Mouse (Mus musculus): ENCODE data around the gene Ttc28. TPM values are rescaled to one million over a fixed set of nuclear protein-coding genes. Genes with fewer than 3 reads are reported as not detected.

The Ttc28 gene
- polyA plus RNA-seq, 1 experiment = 7.4 TPM

DNA sequence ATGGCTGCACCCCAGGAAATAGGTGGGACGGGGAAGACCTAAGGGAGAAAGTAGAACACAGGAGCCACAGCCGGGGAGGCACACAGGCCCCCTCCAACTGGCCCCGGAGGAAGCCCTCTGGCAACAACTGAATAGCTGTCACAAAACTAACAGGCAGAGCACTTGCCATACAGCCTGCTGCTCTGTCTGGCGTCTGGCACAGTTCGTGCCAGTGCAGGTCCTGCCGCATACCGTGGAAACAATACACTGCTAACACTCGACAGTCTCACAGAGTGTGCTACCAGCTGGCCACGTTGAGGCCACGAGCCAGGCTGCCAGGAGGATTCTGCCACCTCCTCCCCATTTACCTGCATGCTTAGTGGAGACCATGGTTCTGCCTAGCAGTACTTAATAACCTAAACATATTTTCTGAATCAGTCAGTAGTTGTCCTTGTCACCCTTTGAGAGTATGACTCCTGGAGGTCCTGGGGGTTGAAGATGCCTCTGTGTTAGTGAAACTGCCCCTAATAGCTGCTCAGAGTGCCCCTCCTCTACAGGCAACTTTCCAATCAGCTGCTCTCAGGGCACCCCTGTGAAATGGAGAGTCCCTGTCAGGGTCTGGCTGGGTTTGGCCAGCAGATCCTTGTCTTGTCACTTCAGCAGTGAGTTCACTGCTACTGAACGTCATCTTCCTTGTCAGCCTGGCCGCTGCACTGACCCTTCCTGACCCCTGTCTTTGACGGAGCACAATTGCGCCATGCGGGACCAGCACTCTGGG lies 390.8 kb downstream of the Ttc28 start:
- Histone ChIP-seq H3K4me1 (ENCODE audit: control insufficient read depth, insufficient read depth, low read length) (no peaks in the 10 kb centered on the region), H3K27ac (ENCODE audit: control insufficient read depth, insufficient read depth, low read depth, low read length, poor library complexity) (no peak overlapping the region), H3K4me3 (replicated peaks; ENCODE audit: control insufficient read depth, low read depth, low read length) (no peak overlapping the region)
- TF ChIP-seq POLR2A (IDR thresholded peaks at IDR 0.05; ENCODE audit: borderline replicate concordance, control insufficient read depth, low read depth, low read length) (no peak), CTCF (IDR thresholded peaks at IDR 0.05; ENCODE audit: control insufficient read depth, insufficient read depth, low read length) (no peak)
- WGBS = 81% methylated on average over 15 of the region's 15 CpGs

GRCm38 (mm10) chr5:111273589-111273988 lies 394.0 kb downstream of the Ttc28 start:
- TF ChIP-seq CTCF (IDR thresholded peaks at IDR 0.05; ENCODE audit: control insufficient read depth, insufficient read depth, low read length) = peak; percentile 79
- TF ChIP-seq POLR2A (IDR thresholded peaks at IDR 0.05; ENCODE audit: borderline replicate concordance, control insufficient read depth, low read depth, low read length) = no peak
- no peak overlapping the region for H3K4me3 ChIP-seq (replicated peaks; ENCODE audit: control insufficient read depth, low read depth, low read length)
- H3K27ac ChIP-seq (ENCODE audit: control insufficient read depth, insufficient read depth, low read depth, low read length, poor library complexity) = no peak overlapping the region
- H3K4me1 ChIP-seq (ENCODE audit: control insufficient read depth, insufficient read depth, low read length) = no peaks in the 10 kb centered on the region
- 35% methylated on average over 10 of the region's 10 CpGs for WGBS

DNA sequence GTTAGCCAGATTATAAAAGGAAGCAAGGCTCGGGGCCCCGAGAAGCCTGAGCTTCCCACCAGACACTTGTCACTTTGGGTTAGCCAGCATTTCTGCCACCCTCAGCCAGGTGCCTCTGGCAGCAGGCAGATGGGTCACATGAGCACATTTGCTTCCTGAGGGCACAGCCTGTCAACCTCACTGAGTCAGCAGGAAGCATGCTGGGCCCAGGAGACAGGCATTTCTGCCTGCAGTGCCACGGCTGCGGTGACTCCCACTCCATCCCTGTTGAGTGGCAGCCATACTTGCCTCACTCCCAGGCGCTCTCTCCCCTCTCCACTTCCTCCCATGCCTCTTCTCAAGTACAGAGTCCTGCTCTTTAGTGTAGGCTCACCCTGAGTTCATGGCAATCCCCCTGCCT lies 395.3 kb downstream of the Ttc28 start:
- no peak for TF ChIP-seq CTCF (IDR thresholded peaks at IDR 0.05; ENCODE audit: control insufficient read depth, insufficient read depth, low read length)
- TF ChIP-seq POLR2A (IDR thresholded peaks at IDR 0.05; ENCODE audit: borderline replicate concordance, control insufficient read depth, low read depth, low read length) = no peak
- WGBS = 8% methylated on average over 5 of the region's 5 CpGs
- H3K27ac ChIP-seq (ENCODE audit: control insufficient read depth, insufficient read depth, low read depth, low read length, poor library complexity) = no peak overlapping the region
- H3K4me1 ChIP-seq (ENCODE audit: control insufficient read depth, insufficient read depth, low read length) = no peaks in the 10 kb centered on the region
- no peak overlapping the region for H3K4me3 ChIP-seq (replicated peaks; ENCODE audit: control insufficient read depth, low read depth, low read length)

DNA sequence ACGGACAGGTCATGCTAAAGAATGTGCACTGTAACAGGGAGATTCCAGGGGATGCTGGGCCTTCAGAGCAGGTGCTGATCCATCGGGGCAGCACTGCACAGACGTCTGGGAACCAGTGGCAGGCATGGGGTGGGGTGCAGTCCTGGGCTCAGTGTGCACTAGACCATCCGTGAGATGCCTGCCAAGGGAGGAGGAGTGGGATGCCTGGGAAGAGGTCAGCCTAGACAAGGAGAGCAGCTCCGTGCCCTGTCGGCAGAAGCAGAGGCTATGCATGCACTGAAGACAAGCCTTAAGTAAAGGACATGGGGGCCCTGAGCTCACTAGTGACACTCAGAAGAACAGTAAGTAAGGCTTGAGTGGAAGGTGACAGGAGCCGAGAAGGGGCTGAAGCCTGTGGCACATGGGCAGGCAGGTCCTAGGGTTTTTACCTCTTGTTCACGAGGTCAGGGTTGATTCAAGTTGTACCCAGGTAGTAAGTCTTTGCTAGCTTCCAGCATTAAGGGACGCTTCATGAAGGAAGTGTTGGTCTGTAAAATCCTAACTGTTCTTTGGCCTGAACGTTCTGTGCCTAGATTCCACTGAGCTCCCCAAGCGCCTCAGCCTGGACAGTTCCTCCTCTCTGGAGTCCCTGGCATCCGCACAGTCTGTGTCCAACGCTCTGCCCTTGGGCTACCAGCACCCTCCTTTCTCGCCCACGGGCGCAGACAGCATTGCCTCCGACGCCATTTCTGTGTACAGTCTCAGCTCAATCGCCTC lies 405.0 kb downstream of the Ttc28 start:
- Histone ChIP-seq H3K27ac (ENCODE audit: control insufficient read depth, insufficient read depth, low read depth, low read length, poor library complexity) (no peak overlapping the region), H3K4me1 (ENCODE audit: control insufficient read depth, insufficient read depth, low read length) (no peaks in the 10 kb centered on the region), H3K4me3 (replicated peaks; ENCODE audit: control insufficient read depth, low read depth, low read length) (no peak overlapping the region)
- TF ChIP-seq CTCF (IDR thresholded peaks at IDR 0.05; ENCODE audit: control insufficient read depth, insufficient read depth, low read length) (no peak), POLR2A (IDR thresholded peaks at IDR 0.05; ENCODE audit: borderline replicate concordance, control insufficient read depth, low read depth, low read length) (no peak)
- WGBS = 85% methylated on average over 19 of the region's 19 CpGs

GRCm38 (mm10) chr5:111287571-111287970 lies 408.0 kb downstream of the Ttc28 start:
- Histone ChIP-seq H3K27ac (ENCODE audit: control insufficient read depth, insufficient read depth, low read depth, low read length, poor library complexity) (no peak overlapping the region), H3K4me1 (ENCODE audit: control insufficient read depth, insufficient read depth, low read length) (no peaks in the 10 kb centered on the region), H3K4me3 (replicated peaks; ENCODE audit: control insufficient read depth, low read depth, low read length) (no peak overlapping the region)
- TF ChIP-seq CTCF (IDR thresholded peaks at IDR 0.05; ENCODE audit: control insufficient read depth, insufficient read depth, low read length) (no peak), POLR2A (IDR thresholded peaks at IDR 0.05; ENCODE audit: borderline replicate concordance, control insufficient read depth, low read depth, low read length) (no peak)
- 68% methylated on average over 5 of the region's 5 CpGs for WGBS

GRCm38 (mm10) chr5:111288486-111288885 lies 408.9 kb downstream of the Ttc28 start:
- H3K4me3 ChIP-seq (replicated peaks; ENCODE audit: control insufficient read depth, low read depth, low read length) = no peak overlapping the region
- WGBS = 93% methylated on average over 11 of the region's 11 CpGs
- H3K27ac ChIP-seq (ENCODE audit: control insufficient read depth, insufficient read depth, low read depth, low read length, poor library complexity) = no peak overlapping the region
- H3K4me1 ChIP-seq (ENCODE audit: control insufficient read depth, insufficient read depth, low read length) = no peaks in the 10 kb centered on the region
- TF ChIP-seq CTCF (IDR thresholded peaks at IDR 0.05; ENCODE audit: control insufficient read depth, insufficient read depth, low read length) (no peak), POLR2A (IDR thresholded peaks at IDR 0.05; ENCODE audit: borderline replicate concordance, control insufficient read depth, low read depth, low read length) (no peak)

GRCm38 (mm10) chr5:111290071-111290470 lies 410.5 kb downstream of the Ttc28 start:
- H3K4me1 ChIP-seq (ENCODE audit: control insufficient read depth, insufficient read depth, low read length) = no peaks in the 10 kb centered on the region
- WGBS = 82% methylated on average over 11 of the region's 11 CpGs
- H3K4me3 ChIP-seq (replicated peaks; ENCODE audit: control insufficient read depth, low read depth, low read length) = no peak overlapping the region
- TF ChIP-seq POLR2A (IDR thresholded peaks at IDR 0.05; ENCODE audit: borderline replicate concordance, control insufficient read depth, low read depth, low read length) = no peak
- TF ChIP-seq CTCF (IDR thresholded peaks at IDR 0.05; ENCODE audit: control insufficient read depth, insufficient read depth, low read length) = no peak
- H3K27ac ChIP-seq (ENCODE audit: control insufficient read depth, insufficient read depth, low read depth, low read length, poor library complexity) = no peak overlapping the region

GRCm38 (mm10) chr5:111291639-111292038 lies 412.0 kb downstream of the Ttc28 start:
- no peaks in the 10 kb centered on the region for H3K4me1 ChIP-seq (ENCODE audit: control insufficient read depth, insufficient read depth, low read length)
- no peak overlapping the region for H3K4me3 ChIP-seq (replicated peaks; ENCODE audit: control insufficient read depth, low read depth, low read length)
- WGBS = 65% methylated on average over 10 of the region's 10 CpGs
- no peak overlapping the region for H3K27ac ChIP-seq (ENCODE audit: control insufficient read depth, insufficient read depth, low read depth, low read length, poor library complexity)
- no peak for TF ChIP-seq POLR2A (IDR thresholded peaks at IDR 0.05; ENCODE audit: borderline replicate concordance, control insufficient read depth, low read depth, low read length)
- no peak for TF ChIP-seq CTCF (IDR thresholded peaks at IDR 0.05; ENCODE audit: control insufficient read depth, insufficient read depth, low read length)
